Mouse (Mus musculus) embryonic fibroblast, embryonic 13.5 days (primary cell): Measurements from ENCODE around the gene Ctxn1.
A peak's percentile ranks its signal among the peaks of the same experiment; 100 is the strongest.

ENCODE experiments used
- CTCF ChIP-seq: IDR thresholded peaks from 2 replicates; pipeline ENCODE4 v1.5.1; 2011; ENCODE audit warnings: mild to moderate bottlenecking, control low read depth, low read length, moderate library complexity, borderline replicate concordance; ENCODE audit not compliant: insufficient read depth
- POLR2A ChIP-seq: IDR thresholded peaks from 2 replicates; pipeline ENCODE4 v1.6.1; 2011; ENCODE audit warnings: low read depth, mild to moderate bottlenecking, control low read depth, low read length, moderate library complexity

- TF ChIP-seq CTCF (peak; percentile 71), POLR2A (no peak)
Observed at GRCm38 (mm10) chr8:4250306-4250970, 8.6 kb downstream of the Ctxn1 start.
